11 mouse cellular contexts compared by ENCODE assay signal in genomic region chr15:5193833-5194232, GRCm38 (mm10). TPM values are rescaled to one million over a fixed set of nuclear protein-coding genes. Genes with fewer than 3 reads are reported as not detected.
DNase-seq lines count a peak whose midpoint lies in the region; ATAC-seq and TF ChIP-seq lines count a peak whose summit lies in the region.
"Had no signal": no experiment of that assay in that cellular context is flagged by ENCODE, and none has a peak within 500 bp of the region (broad histone marks: within the 10 kb centered on the region; RNA-seq: fewer than 3 reads in every experiment).

No protein-coding gene starts in this region.

- 81% methylated on average over 3 of the region's 3 CpGs for WGBS in hindbrain, postnatal 0 days
- 86% methylated on average over 3 of the region's 3 CpGs for WGBS in hindbrain, embryonic 16.5 days
- 79% methylated on average over 3 of the region's 3 CpGs for WGBS in thymus, adult 2 months
- 63% methylated on average over 3 of the region's 3 CpGs for WGBS in stomach, postnatal 0 days

- H3K9me3 ChIP-seq in hindbrain, postnatal 0 days (ENCODE audit: low read length), result no peaks in the 10 kb centered on the region
- no peaks in the 10 kb centered on the region for H3K9me3 ChIP-seq in hindbrain, embryonic 16.5 days (ENCODE audit: control insufficient read depth, low read length)
- H3K9me3 ChIP-seq in stomach, postnatal 0 days (ENCODE audit: control insufficient read depth, low read length), result no peaks in the 10 kb centered on the region
- H3K9me3 ChIP-seq: megakaryocyte, embryonic 14.5 days had no signal

- DNase-seq in hindbrain, postnatal 0 days (ENCODE audit: low spot score), result peak; percentile 69
- DNase-seq in thymus, postnatal 14 days, result peak; percentile 7
- no peak for DNase-seq in thymus, adult 2 months
- peak; percentile 54 for DNase-seq in brain, embryonic 14.5 days (ENCODE audit: low read depth)
- DNase-seq in stomach, postnatal 0 days (ENCODE audit: low spot score), result no peak
- DNase-seq in adrenal gland, adult 2 months, result no peak
- DNase-seq in left cerebral cortex, adult 8-10 months (ENCODE audit: low spot score in 2 of 2), result no peak
- DNase-seq: right cerebral cortex, postnatal 14 days had no signal

- H3K4me2 ChIP-seq in hindbrain, postnatal 0 days (ENCODE audit: low read depth, low read length), result no peak overlapping the region
- H3K4me2 ChIP-seq in hindbrain, embryonic 16.5 days (ENCODE audit: low read length), result no peak overlapping the region
- no peak overlapping the region for H3K4me2 ChIP-seq in stomach, postnatal 0 days (replicated peaks; ENCODE audit: low read depth)

- TF ChIP-seq EP300 in stomach, postnatal 0 days (optimal IDR thresholded peaks at IDR 0.05), result no peak

- peak; percentile 70 for TF ChIP-seq CTCF in hindbrain, postnatal 0 days (IDR thresholded peaks at IDR 0.05; ENCODE audit: low read depth)
- TF ChIP-seq CTCF in thymus, adult 2 months (IDR thresholded peaks at IDR 0.05; ENCODE audit: borderline replicate concordance, control insufficient read depth, extremely low read depth, insufficient read depth, low read length, poor library complexity), result no peak
- TF ChIP-seq CTCF in brain, embryonic 14.5 days (IDR thresholded peaks at IDR 0.05; ENCODE audit: borderline replicate concordance, extremely low read depth, insufficient read depth, insufficient read length), result peak; percentile 24; the same call in 1 of the 2 replicates
- peak; percentile 83 for TF ChIP-seq CTCF in stomach, postnatal 0 days (IDR thresholded peaks at IDR 0.05; ENCODE audit: low read depth)

- H3K27me3 ChIP-seq in hindbrain, postnatal 0 days (ENCODE audit: insufficient read depth, low read length), result no peaks in the 10 kb centered on the region
- H3K27me3 ChIP-seq in hindbrain, embryonic 16.5 days (replicated peaks; ENCODE audit: control insufficient read depth, insufficient read depth, low read length), result no peaks in the 10 kb centered on the region
- no peaks in the 10 kb centered on the region for H3K27me3 ChIP-seq in thymus, adult 2 months (ENCODE audit: control insufficient read depth, insufficient read depth, low read length)
- no peaks in the 10 kb centered on the region for H3K27me3 ChIP-seq in stomach, postnatal 0 days (ENCODE audit: control insufficient read depth, insufficient read depth, low read length)
- H3K27me3 ChIP-seq: megakaryocyte, embryonic 14.5 days had no signal

- H3K4me1 ChIP-seq in hindbrain, postnatal 0 days (ENCODE audit: insufficient read depth, low read length), result 0 out of 2 replicates have a peak, but pooled peaks cover 3% of the 10 kb centered on the region
- no peaks in the 10 kb centered on the region for H3K4me1 ChIP-seq in hindbrain, embryonic 16.5 days (ENCODE audit: control insufficient read depth, insufficient read depth, low read depth, low read length)
- H3K4me1 ChIP-seq in thymus, adult 2 months (replicated peaks; ENCODE audit: control insufficient read depth, insufficient read depth, low read length), result no peaks in the 10 kb centered on the region
- H3K4me1 ChIP-seq in stomach, postnatal 0 days (replicated peaks; ENCODE audit: control insufficient read depth, insufficient read depth), result 0 out of 2 replicates have a peak, but pooled peaks cover 2% of the 10 kb centered on the region

- H3K27ac ChIP-seq in hindbrain, postnatal 0 days, result no peak overlapping the region
- no peak overlapping the region for H3K27ac ChIP-seq in hindbrain, embryonic 16.5 days (ENCODE audit: low read depth, low read length)
- no peak overlapping the region for H3K27ac ChIP-seq in thymus, adult 2 months (ENCODE audit: control insufficient read depth, insufficient read depth, low read length)
- peak overlapping the region; percentile 78; the same call in 1 of the 2 replicates for H3K27ac ChIP-seq in stomach, postnatal 0 days (replicated peaks)

- H3K9ac ChIP-seq in hindbrain, postnatal 0 days (replicated peaks; ENCODE audit: low read length), result no peak overlapping the region
- H3K9ac ChIP-seq in hindbrain, embryonic 16.5 days (ENCODE audit: low read depth, low read length), result no peak overlapping the region
- no peak overlapping the region for H3K9ac ChIP-seq in stomach, postnatal 0 days (ENCODE audit: low read length)

- H3K36me3 ChIP-seq in hindbrain, postnatal 0 days (ENCODE audit: insufficient read depth, low read length), result no peaks in the 10 kb centered on the region
- H3K36me3 ChIP-seq in hindbrain, embryonic 16.5 days (ENCODE audit: control insufficient read depth, insufficient read depth, low read length), result peaks cover 3% of the 10 kb centered on the region; the same call in 1 of the 2 replicates
- H3K36me3 ChIP-seq in thymus, adult 2 months (ENCODE audit: control insufficient read depth, insufficient read depth, low read length), result peaks cover 11% of the 10 kb centered on the region; the same call in 1 of the 2 replicates
- H3K36me3 ChIP-seq in stomach, postnatal 0 days (ENCODE audit: control insufficient read depth, insufficient read depth, low read length), result no peaks in the 10 kb centered on the region

- no peak overlapping the region for H3K4me3 ChIP-seq in hindbrain, postnatal 0 days (ENCODE audit: low read length)
- H3K4me3 ChIP-seq in hindbrain, embryonic 16.5 days (ENCODE audit: low read length), result no peak overlapping the region
- H3K4me3 ChIP-seq in thymus, adult 2 months (ENCODE audit: control insufficient read depth, insufficient read depth, low read length), result no peak overlapping the region
- no peak overlapping the region for H3K4me3 ChIP-seq in stomach, postnatal 0 days (ENCODE audit: low read depth, low read length)

- ATAC-seq in hindbrain, postnatal 0 days, result 0 out of 2 replicates have a peak, but pooled peaks have one; percentile 24
- ATAC-seq in hindbrain, embryonic 16.5 days, result no peak
- ATAC-seq in stomach, postnatal 0 days (ENCODE audit: low FRiP score, low TSS enrichment), result no peak
- ATAC-seq: activated CD4-positive, CD25-positive, alpha-beta regulatory T cell, adult 4 months had no signal

- TF ChIP-seq POLR2A in thymus, adult 2 months (IDR thresholded peaks at IDR 0.05; ENCODE audit: control insufficient read depth, extremely low read depth, insufficient read depth, low read length, poor library complexity), result no peak
- TF ChIP-seq POLR2A in brain, embryonic 14.5 days (IDR thresholded peaks at IDR 0.05; ENCODE audit: borderline replicate concordance, extremely low read depth, insufficient read depth, insufficient read length, poor library complexity, severe bottlenecking), result no peak

RNA-seq across cellular contexts. Expression of gene Ttc33, which starts 8.5 kb away (rescaled TPM):
- total RNA-seq in hindbrain, postnatal 0 days (2014; rRNA removed), result 21.3 TPM in 2 replicates
- polyA plus RNA-seq in hindbrain, postnatal 0 days (2015; fragmentation: Nextera tagmentation; extraction: Ambion mirVana), result 39.3 and 44.9 TPM in 2 replicates
- polyA plus RNA-seq in hindbrain, embryonic 16.5 days (2015; fragmentation: Nextera tagmentation; extraction: Ambion mirVana), result 52.5 and 54.3 TPM in 2 replicates
- polyA plus RNA-seq in thymus, adult 2 months (2012; rRNA removed), result 3.8 and 4.9 TPM in 2 replicates
- polyA plus RNA-seq in brain, embryonic 14.5 days (2012; rRNA removed), result 24.5 and 29.0 TPM in 2 replicates
- polyA plus RNA-seq in stomach, postnatal 0 days (2015; fragmentation: Nextera tagmentation; extraction: Ambion mirVana), result 26.7 and 27.3 TPM in 2 replicates
- 10 to 100 TPM; 52.5 to 63.2 TPM for total RNA-seq in adrenal gland, adult 2 months (2021)
- polyA plus RNA-seq in adrenal gland, adult 2 months (2012; rRNA removed), result 0.66 and 1.2 TPM in 2 replicates
- 100 to 1,000 TPM in 1 of 4 experiments, 10 to 100 TPM in 3; 81.2 to 100 (median 86.1) TPM for total RNA-seq in left cerebral cortex, adult 8-10 months (2022)

RNA-seq across cellular contexts. Expression of gene Ptger4, which starts 50.2 kb away (rescaled TPM):
- 4.7 and 4.9 TPM in 2 replicates for total RNA-seq in hindbrain, postnatal 0 days (2014; rRNA removed)
- 3.0 and 3.3 TPM in 2 replicates for polyA plus RNA-seq in hindbrain, postnatal 0 days (2015; fragmentation: Nextera tagmentation; extraction: Ambion mirVana)
- polyA plus RNA-seq in hindbrain, embryonic 16.5 days (2015; fragmentation: Nextera tagmentation; extraction: Ambion mirVana), result 3.4 and 3.9 TPM in 2 replicates
- 61.0 and 63.0 TPM in 2 replicates for polyA plus RNA-seq in thymus, adult 2 months (2012; rRNA removed)
- polyA plus RNA-seq in brain, embryonic 14.5 days (2012; rRNA removed), result 0.76 and 1.2 TPM in 2 replicates
- polyA plus RNA-seq in stomach, postnatal 0 days (2015; fragmentation: Nextera tagmentation; extraction: Ambion mirVana), result 6.3 and 6.4 TPM in 2 replicates
- 1 to 10 TPM; 1.2 to 1.3 TPM for total RNA-seq in adrenal gland, adult 2 months (2021)
- polyA plus RNA-seq in adrenal gland, adult 2 months (2012; rRNA removed), result 4.4 and 5.5 TPM in 2 replicates
- 1 to 10 TPM in 2 of 4 experiments, under 1 TPM in 2; 0.72 to 1.1 (median 0.91) TPM for total RNA-seq in left cerebral cortex, adult 8-10 months (2022)

RNA-seq across cellular contexts. Expression of gene Prkaa1, which starts 50.2 kb away (rescaled TPM):
- 12.0 and 14.3 TPM in 2 replicates for total RNA-seq in hindbrain, postnatal 0 days (2014; rRNA removed)
- polyA plus RNA-seq in hindbrain, postnatal 0 days (2015; fragmentation: Nextera tagmentation; extraction: Ambion mirVana), result 9.4 and 9.8 TPM in 2 replicates
- 14.4 and 14.9 TPM in 2 replicates for polyA plus RNA-seq in hindbrain, embryonic 16.5 days (2015; fragmentation: Nextera tagmentation; extraction: Ambion mirVana)
- polyA plus RNA-seq in thymus, adult 2 months (2012; rRNA removed), result 3.9 and 4.7 TPM in 2 replicates
- 11.5 and 14.4 TPM in 2 replicates for polyA plus RNA-seq in brain, embryonic 14.5 days (2012; rRNA removed)
- polyA plus RNA-seq in stomach, postnatal 0 days (2015; fragmentation: Nextera tagmentation; extraction: Ambion mirVana), result 13.7 and 13.9 TPM in 2 replicates
- total RNA-seq in adrenal gland, adult 2 months (2021), result 10 to 100 TPM; 36.9 to 38.7 TPM
- polyA plus RNA-seq in adrenal gland, adult 2 months (2012; rRNA removed), result 1.8 TPM in 2 replicates
- total RNA-seq in left cerebral cortex, adult 8-10 months (2022), result 10 to 100 TPM; 23.2 to 24.7 (median 24.2) TPM

Comparison
In these comparisons a context has a peak if more than half of its experiments do, and no peak if none do; other contexts are left out.
1. DNase-seq: peak in hindbrain, postnatal 0 days (single experiment), thymus, postnatal 14 days (single experiment) and brain, embryonic 14.5 days (single experiment); none in thymus, adult 2 months (single experiment), stomach, postnatal 0 days (single experiment), adrenal gland, adult 2 months (single experiment) and left cerebral cortex, adult 8-10 months (0 of 2).